Comparison of ENCODE assay signal across 17 mouse cellular contexts in genomic region chr2:172607710-172608109, GRCm38 (mm10). TPM values are rescaled to one million over a fixed set of nuclear protein-coding genes. Genes with fewer than 3 reads are reported as not detected.
DNase-seq lines count a peak whose midpoint lies in the region; TF ChIP-seq lines count a peak whose summit lies in the region.
"Had no signal": no experiment of that assay in that cellular context is flagged by ENCODE, and none has a peak within 500 bp of the region (broad histone marks: within the 10 kb centered on the region; RNA-seq: fewer than 3 reads in every experiment).

No protein-coding gene starts in this region.

- peak; percentile 14 to 16 for DNase-seq in cerebellum, postnatal 10 days
- DNase-seq in cerebellum, adult 9-10 months: no peak
- peak; percentile 73 for DNase-seq in liver, adult 2 months (ENCODE audit: extremely low read depth, low read depth, low spot score)
- DNase-seq in liver (no peak), WW6 (ENCODE audit: low read depth, low spot score) (peak; percentile 47)
- no peak for DNase-seq in frontal cortex, postnatal 10 days (ENCODE audit: low spot score in 2 of 2)
- DNase-seq: cerebellum, adult 18-20 months; embryo, embryonic 11 days; gastrocnemius, postnatal 36 days; kidney, adult 9 months; liver, embryonic 13.5 days; lung, postnatal 36 days had no signal

- no peaks in the 10 kb centered on the region for H3K36me3 ChIP-seq in liver, adult 2 months (ENCODE audit: control insufficient read depth, insufficient read depth, low read length)
- H3K36me3 ChIP-seq in C2C12 (ENCODE audit: control insufficient read depth, insufficient read depth): no peaks in the 10 kb centered on the region
- H3K36me3 ChIP-seq: heart, embryonic 15.5 days; hindbrain, embryonic 13.5 days; liver, embryonic 13.5 days; midbrain, embryonic 13.5 days had no signal

- no peak overlapping the region for H3K27ac ChIP-seq in liver, adult 2 months (replicated peaks; ENCODE audit: insufficient read depth, low read depth, low read length)
- H3K27ac ChIP-seq: heart, embryonic 15.5 days; hindbrain, embryonic 13.5 days; liver, embryonic 13.5 days; midbrain, embryonic 13.5 days had no signal

- 67% methylated on average over 11 of the region's 11 CpGs for WGBS in liver, adult 2 months

- no peaks in the 10 kb centered on the region for H3K79me3 ChIP-seq in C2C12 (ENCODE audit: low read depth)

- no peaks in the 10 kb centered on the region for H3K79me2 ChIP-seq in liver, adult 2 months (ENCODE audit: control insufficient read depth, insufficient read depth, low read length)
- H3K79me2 ChIP-seq in C2C12 (ENCODE audit: control insufficient read depth, insufficient read depth): no peaks in the 10 kb centered on the region

- no peak overlapping the region for H3ac ChIP-seq in C2C12 (ENCODE audit: control insufficient read depth, insufficient read length, low read depth)

- H3K27me3 ChIP-seq in liver, adult 2 months (ENCODE audit: control insufficient read depth, insufficient read depth, low read length): no peaks in the 10 kb centered on the region
- H3K27me3 ChIP-seq in C2C12 (ENCODE audit: control insufficient read depth, insufficient read depth, insufficient read length): no peaks in the 10 kb centered on the region
- H3K27me3 ChIP-seq: liver, embryonic 13.5 days had no signal

- H3K4me1 ChIP-seq in liver, adult 2 months (ENCODE audit: control insufficient read depth, insufficient read depth, low read length): no peaks in the 10 kb centered on the region
- H3K4me1 ChIP-seq: heart, embryonic 15.5 days; liver, embryonic 13.5 days had no signal

- no peak overlapping the region for H3K4me3 ChIP-seq in liver, adult 2 months (ENCODE audit: insufficient read depth, low read depth, low read length)
- no peak overlapping the region for H3K4me3 ChIP-seq in C2C12 (ENCODE audit: insufficient read depth, poor library complexity, severe bottlenecking)
- H3K4me3 ChIP-seq: erythroblast, embryonic 14.5 days; heart, embryonic 15.5 days; hindbrain, embryonic 13.5 days; liver, embryonic 13.5 days; midbrain, embryonic 13.5 days had no signal

- no peak for TF ChIP-seq POLR2A in liver, adult 2 months (IDR thresholded peaks at IDR 0.05; ENCODE audit: extremely low read depth, insufficient read depth, low read length)

- H3K9ac ChIP-seq in liver, adult 2 months (ENCODE audit: low read depth, low read length): no peak overlapping the region
- H3K9ac ChIP-seq: heart, embryonic 15.5 days; hindbrain, embryonic 13.5 days; liver, embryonic 13.5 days; midbrain, embryonic 13.5 days had no signal

- TF ChIP-seq CTCF in liver, adult 2 months (IDR thresholded peaks at IDR 0.05; ENCODE audit: low read depth, low read length): no peak
- TF ChIP-seq CTCF in C2C12 (IDR thresholded peaks at IDR 0.05; ENCODE audit: control insufficient read depth, insufficient read depth, insufficient read length): no peak

TF ChIP-seq in C2C12, 6 proteins besides CTCF, POLR2A, EP300 and RAD21:
- TF ChIP-seq MYOD1 (IDR thresholded peaks at IDR 0.05; ENCODE audit: control insufficient read depth, insufficient read length, low read depth) (no peak), USF1 (IDR thresholded peaks at IDR 0.05; ENCODE audit: low read depth) (peak; percentile 42), FOSL1 (IDR thresholded peaks at IDR 0.05; ENCODE audit: insufficient read depth, low read length, poor library complexity, severe bottlenecking) (no peak), MYOG (IDR thresholded peaks at IDR 0.05; ENCODE audit: control insufficient read depth, extremely low read depth, insufficient read length) (no peak), MAX (IDR thresholded peaks at IDR 0.05) (no peak), CEBPB (IDR thresholded peaks at IDR 0.05; ENCODE audit: low read depth) (no peak)

RNA-seq across cellular contexts. Expression of gene Tfap2c, which starts 58.3 kb away (rescaled TPM):
- not detected in 2 replicates for total RNA-seq in liver, adult 2 months (2014; rRNA removed)
- not detected in 2 replicates for polyA plus RNA-seq in liver, adult 2 months (2012; rRNA removed)
- 0.04 TPM for polyA plus RNA-seq in C2C12 (2012; fragmentation: generic; extraction: Trizol)
- total RNA-seq: gastrocnemius, postnatal 36 days had no signal
- polyA plus RNA-seq: erythroblast, embryonic 14.5 days; liver, embryonic 13.5 days had no signal

Comparison
In these comparisons a context has a peak if more than half of its experiments do, and no peak if none do; other contexts are left out.
1. DNase-seq: peak in cerebellum, postnatal 10 days (2 of 2), liver, adult 2 months (single experiment) and WW6 (single experiment); none in cerebellum, adult 9-10 months (single experiment), liver (single experiment) and frontal cortex, postnatal 10 days (0 of 2).